In genomic region chr17:32680404-32680803, GRCm38 (mm10) we compare ENCODE assay signal across 9 mouse cellular contexts. TPM values are rescaled to one million over a fixed set of nuclear protein-coding genes. Genes with fewer than 3 reads are reported as not detected.
DNase-seq lines count a peak whose midpoint lies in the region; ATAC-seq and TF ChIP-seq lines count a peak whose summit lies in the region.
"Had no signal": no experiment of that assay in that cellular context is flagged by ENCODE, and none has a peak within 500 bp of the region (broad histone marks: within the 10 kb centered on the region; RNA-seq: fewer than 3 reads in every experiment).

No protein-coding gene starts in this region.

- no peak overlapping the region for H3K4me2 ChIP-seq in midbrain, embryonic 11.5 days
- no peak overlapping the region for H3K4me2 ChIP-seq in midbrain, embryonic 15.5 days
- H3K4me2 ChIP-seq in lung, postnatal 0 days (replicated peaks; ENCODE audit: low read depth, low read length), result no peak overlapping the region

- peak; percentile 81 for TF ChIP-seq CTCF in lung, postnatal 0 days (IDR thresholded peaks at IDR 0.05)

- no peak for TF ChIP-seq EP300 in lung, postnatal 0 days (IDR thresholded peaks at IDR 0.05)

- peaks cover 3% of the 10 kb centered on the region; the same call in 1 of the 2 replicates for H3K4me1 ChIP-seq in midbrain, embryonic 11.5 days (ENCODE audit: control insufficient read depth, insufficient read depth, low read length)
- H3K4me1 ChIP-seq in midbrain, embryonic 15.5 days, result peaks cover 5% of the 10 kb centered on the region; the same call in 1 of the 2 replicates
- H3K4me1 ChIP-seq in lung, postnatal 0 days (ENCODE audit: insufficient read depth, low read depth, low read length), result no peaks in the 10 kb centered on the region

- no peak overlapping the region for H3K9ac ChIP-seq in midbrain, embryonic 11.5 days (ENCODE audit: low read length)
- no peak overlapping the region for H3K9ac ChIP-seq in midbrain, embryonic 15.5 days
- no peak overlapping the region for H3K9ac ChIP-seq in lung, postnatal 0 days (replicated peaks; ENCODE audit: low read depth)

- 30% methylated on average over 2 of the region's 2 CpGs for WGBS in midbrain, embryonic 11.5 days
- 13% methylated on average over 2 of the region's 2 CpGs for WGBS in midbrain, embryonic 15.5 days
- 15% methylated on average over 2 of the region's 2 CpGs for WGBS in lung, postnatal 0 days

- H3K27ac ChIP-seq in midbrain, embryonic 11.5 days (ENCODE audit: low read depth, low read length), result no peak overlapping the region
- H3K27ac ChIP-seq in midbrain, embryonic 15.5 days, result no peak overlapping the region
- H3K27ac ChIP-seq in lung, postnatal 0 days (ENCODE audit: low read length), result no peak overlapping the region

- ATAC-seq in cerebellum, adult (ENCODE audit: insufficient number of reproducible peaks, low FRiP score, low TSS enrichment), result no peak
- no peak for ATAC-seq in midbrain, embryonic 11.5 days (ENCODE audit: low FRiP score)
- ATAC-seq in midbrain, embryonic 15.5 days (replicated peaks), result no peak
- ATAC-seq in lung, postnatal 0 days, result no peak

- H3K27me3 ChIP-seq in midbrain, embryonic 11.5 days (ENCODE audit: control insufficient read depth, insufficient read depth, low read length), result no peaks in the 10 kb centered on the region
- no peaks in the 10 kb centered on the region for H3K27me3 ChIP-seq in midbrain, embryonic 15.5 days (replicated peaks)
- no peaks in the 10 kb centered on the region for H3K27me3 ChIP-seq in lung, postnatal 0 days (replicated peaks; ENCODE audit: insufficient read depth, low read length)

- H3K4me3 ChIP-seq in midbrain, embryonic 11.5 days (ENCODE audit: low read depth, low read length), result no peak overlapping the region
- no peak overlapping the region for H3K4me3 ChIP-seq in midbrain, embryonic 15.5 days
- H3K4me3 ChIP-seq in lung, postnatal 0 days (ENCODE audit: low read depth, low read length), result no peak overlapping the region

- H3K9me3 ChIP-seq in midbrain, embryonic 11.5 days (ENCODE audit: control insufficient read depth, low read length), result no peaks in the 10 kb centered on the region
- H3K9me3 ChIP-seq in midbrain, embryonic 15.5 days, result no peaks in the 10 kb centered on the region
- no peaks in the 10 kb centered on the region for H3K9me3 ChIP-seq in lung, postnatal 0 days (ENCODE audit: low read length)

- DNase-seq in cerebellum, adult 11 months, result peak; percentile 13
- DNase-seq in midbrain, embryonic 11.5 days (ENCODE audit: low spot score, missing footprints), result peak; percentile 93
- DNase-seq in c-Kit-positive CD71-negative TER-119-negative erythroid progenitor cells, embryonic 14.5 days (ENCODE audit: low read depth), result peak; percentile 38
- DNase-seq in heart, postnatal 4 days, result peak; percentile 48
- peak; percentile 62 for DNase-seq in lung, postnatal 0 days (ENCODE audit: low spot score)
- DNase-seq in thymus, postnatal 0 days (ENCODE audit: low spot score), result peak; percentile 76

- no peaks in the 10 kb centered on the region for H3K36me3 ChIP-seq in midbrain, embryonic 11.5 days (ENCODE audit: control insufficient read depth, insufficient read depth, low read length)
- H3K36me3 ChIP-seq in midbrain, embryonic 15.5 days (replicated peaks), result no peaks in the 10 kb centered on the region
- no peaks in the 10 kb centered on the region for H3K36me3 ChIP-seq in lung, postnatal 0 days (ENCODE audit: insufficient read depth, low read length)

RNA-seq across cellular contexts. Expression of gene Cyp4f15, which starts 5.0 kb away (rescaled TPM):
- 0.46 and 1.0 TPM in 2 replicates for polyA plus RNA-seq in midbrain, embryonic 11.5 days (2014; fragmentation: Nextera tagmentation; extraction: Ambion mirVana)
- 1.5 and 1.7 TPM in 2 replicates for polyA plus RNA-seq in midbrain, embryonic 15.5 days (2015; fragmentation: Nextera tagmentation; extraction: Ambion mirVana)
- total RNA-seq in heart, postnatal 4 days (2021), result not detected
- polyA plus RNA-seq in lung, postnatal 0 days (2015; fragmentation: Nextera tagmentation; extraction: Ambion mirVana), result 0.33 and 0.39 TPM in 2 replicates
- 0.05 TPM in 1 of 2 replicates, not detected in the other for polyA plus RNA-seq in thymus, postnatal 0 days (2015; fragmentation: Nextera tagmentation; extraction: Ambion mirVana)

RNA-seq across cellular contexts. Expression of gene Cyp4f40, which starts 21.7 kb away (rescaled TPM):
- polyA plus RNA-seq in midbrain, embryonic 11.5 days (2014; fragmentation: Nextera tagmentation; extraction: Ambion mirVana), result not detected in 2 replicates
- 0.26 TPM in 1 of 2 replicates, not detected in the other for polyA plus RNA-seq in midbrain, embryonic 15.5 days (2015; fragmentation: Nextera tagmentation; extraction: Ambion mirVana)
- total RNA-seq in heart, postnatal 4 days (2021), result not detected
- polyA plus RNA-seq in lung, postnatal 0 days (2015; fragmentation: Nextera tagmentation; extraction: Ambion mirVana), result not detected in 2 replicates
- not detected in 2 replicates for polyA plus RNA-seq in thymus, postnatal 0 days (2015; fragmentation: Nextera tagmentation; extraction: Ambion mirVana)

RNA-seq across cellular contexts. Expression of gene Cyp4f37, which starts 59.3 kb away (rescaled TPM):
- polyA plus RNA-seq in midbrain, embryonic 11.5 days (2014; fragmentation: Nextera tagmentation; extraction: Ambion mirVana), result 0.32 TPM in 1 of 2 replicates, not detected in the other
- polyA plus RNA-seq in midbrain, embryonic 15.5 days (2015; fragmentation: Nextera tagmentation; extraction: Ambion mirVana), result 0.48 and 1.3 TPM in 2 replicates
- total RNA-seq in heart, postnatal 4 days (2021), result not detected
- not detected in 2 replicates for polyA plus RNA-seq in lung, postnatal 0 days (2015; fragmentation: Nextera tagmentation; extraction: Ambion mirVana)
- polyA plus RNA-seq in thymus, postnatal 0 days (2015; fragmentation: Nextera tagmentation; extraction: Ambion mirVana), result not detected in 2 replicates
- polyA plus RNA-seq: small intestine, adult 2 months had no signal

Comparison
In these comparisons a context has a peak if more than half of its experiments do, and no peak if none do; other contexts are left out.
1. DNase-seq: peak in every context shown above with its lines; median percentile 93 in midbrain, embryonic 11.5 days; 76 in thymus, postnatal 0 days; 62 in lung, postnatal 0 days; 48 in heart, postnatal 4 days; 38 in c-Kit-positive CD71-negative TER-119-negative erythroid progenitor cells, embryonic 14.5 days; 13 in cerebellum, adult 11 months.